Mouse (Mus musculus): ENCODE measurements around the gene Cgrrf1.

The Cgrrf1 gene

DNA sequence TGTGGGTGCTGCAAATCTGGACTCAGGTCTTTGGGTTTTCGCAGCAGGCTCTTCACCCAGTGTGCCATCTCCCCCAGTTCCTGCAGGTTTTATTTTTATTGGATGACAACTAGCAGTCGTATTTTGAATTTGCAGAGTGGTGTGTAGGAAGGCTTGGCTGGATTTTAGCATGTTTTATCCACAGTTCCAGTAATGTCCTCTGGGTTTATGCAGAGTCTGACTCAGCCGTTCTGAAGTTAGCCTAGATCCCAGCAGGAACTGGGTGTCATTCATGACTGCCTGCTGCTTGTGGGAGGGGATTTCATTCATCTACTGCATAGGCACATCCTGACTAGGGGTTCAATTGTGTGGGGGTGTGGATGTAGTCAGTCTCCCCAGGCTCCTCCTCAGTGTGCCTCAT is 66.7 kb downstream of the Cgrrf1 start:
- DNase-seq, result no peak

DNA sequence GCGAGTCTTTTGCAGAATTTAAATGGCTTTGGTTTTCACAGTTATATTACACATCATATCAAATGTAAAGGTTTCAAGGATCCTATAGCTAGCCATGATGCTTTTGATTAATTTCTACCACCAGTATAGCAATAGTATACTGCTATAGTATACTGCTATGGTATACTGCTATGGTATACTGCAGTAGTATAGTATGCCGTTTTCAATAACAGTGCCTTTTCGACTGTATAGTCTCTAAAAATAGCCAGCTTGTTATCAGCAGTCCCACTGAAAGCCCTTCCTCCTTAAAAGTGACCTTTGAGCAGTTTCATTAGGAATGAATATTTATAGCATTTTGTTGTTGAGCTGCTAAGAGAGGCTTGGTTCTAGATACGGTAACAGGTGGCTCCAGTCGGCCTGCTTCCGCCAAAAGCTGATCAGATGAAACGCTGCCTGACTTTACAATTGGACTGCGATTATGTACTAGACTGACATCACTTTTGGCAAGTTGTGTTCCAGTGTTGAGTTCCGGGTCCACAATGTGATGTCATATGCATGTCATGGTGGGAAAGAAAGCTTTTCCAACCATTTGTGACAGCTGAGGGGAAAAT is 70.7 kb downstream of the Cgrrf1 start:
- no peak for DNase-seq
